Mouse (Mus musculus) ES-CJ7 (cell line): ENCODE data around the gene Bicdl2.

ENCODE experiments used
- DNase-seq: peaks from one replicate; pipeline ENCODE4 v3.0.0; 2011; ENCODE audit warnings: low read depth, low spot score

Gene Bicdl2

DNA sequence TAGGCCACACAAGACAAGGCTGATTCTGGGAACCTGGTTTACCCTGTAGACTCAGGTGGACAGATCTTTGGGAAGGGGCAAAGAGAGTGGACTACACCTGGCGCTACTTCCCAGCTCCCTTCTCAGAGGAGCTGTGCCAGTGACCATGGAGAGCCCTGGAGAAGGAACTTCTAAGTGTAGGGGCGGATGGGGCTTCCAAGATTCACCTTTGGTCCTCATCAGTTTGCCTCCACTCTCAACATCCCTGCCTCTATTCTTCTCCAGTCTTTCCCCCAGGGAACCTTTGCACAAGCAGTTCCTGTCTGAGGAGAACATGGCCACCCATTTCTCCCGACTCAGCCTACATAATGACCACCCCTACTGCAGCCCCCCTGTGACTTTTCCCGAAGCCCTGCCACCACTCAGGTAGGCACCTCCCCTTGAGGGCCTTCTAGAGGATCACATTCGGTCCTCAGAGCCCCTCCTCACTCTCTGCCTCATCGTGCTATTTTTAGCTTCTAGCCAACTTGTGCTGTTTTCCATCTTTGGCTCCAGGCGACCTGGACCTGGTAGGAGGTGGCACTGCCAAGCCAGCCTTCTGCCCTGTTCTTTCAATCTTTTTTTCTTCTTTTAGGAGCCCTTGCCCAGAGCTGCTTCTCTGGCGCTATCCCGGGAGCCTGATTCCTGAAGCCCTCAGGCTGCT lies 14.1 kb downstream of the Bicdl2 start:
- DNase-seq, result no peak

GRCm38 (mm10) chr17:23675127-23675526 lies 14.8 kb downstream of the Bicdl2 start:
- no peak for DNase-seq

GRCm38 (mm10) chr17:23675564-23676281 lies 15.4 kb downstream of the Bicdl2 start:
- peak; percentile 58 for DNase-seq

DNA sequence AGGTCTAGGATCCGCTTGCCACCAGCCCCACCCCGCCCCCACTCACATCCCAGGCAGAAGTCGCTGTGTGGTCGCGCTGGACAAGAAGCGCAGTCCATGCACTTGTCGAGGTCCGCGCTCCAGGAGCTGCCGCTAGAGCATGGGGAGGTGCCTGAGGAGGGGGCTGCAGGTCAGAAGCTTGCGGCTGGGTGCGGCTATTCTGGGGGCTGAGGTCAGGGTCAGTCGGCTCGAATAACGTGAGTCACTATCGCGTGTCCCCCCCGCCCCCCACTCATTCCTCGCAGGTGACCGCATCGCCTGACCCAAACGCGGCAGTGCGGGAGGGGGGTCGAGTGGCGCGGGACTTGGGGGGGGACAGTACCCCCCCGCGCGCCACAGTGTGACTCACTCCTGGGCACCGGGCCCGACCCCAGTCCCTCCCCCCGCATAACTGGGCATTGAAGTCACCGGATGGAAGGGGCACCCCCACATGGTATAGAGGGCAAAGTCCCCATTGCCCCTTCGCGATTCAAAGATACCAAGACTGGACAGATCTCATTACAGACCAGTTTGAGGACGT lies 16.2 kb downstream of the Bicdl2 start:
- DNase-seq, result no peak

- DNase-seq, result peak; percentile 79
Measured at GRCm38 (mm10) chr17:23677236-23677679, 17.0 kb downstream of the Bicdl2 start, which contains the start of gene Tnfrsf12a. Gene Tnfrsf12a, minus strand, starts transcription at chr17:23677468.

DNA sequence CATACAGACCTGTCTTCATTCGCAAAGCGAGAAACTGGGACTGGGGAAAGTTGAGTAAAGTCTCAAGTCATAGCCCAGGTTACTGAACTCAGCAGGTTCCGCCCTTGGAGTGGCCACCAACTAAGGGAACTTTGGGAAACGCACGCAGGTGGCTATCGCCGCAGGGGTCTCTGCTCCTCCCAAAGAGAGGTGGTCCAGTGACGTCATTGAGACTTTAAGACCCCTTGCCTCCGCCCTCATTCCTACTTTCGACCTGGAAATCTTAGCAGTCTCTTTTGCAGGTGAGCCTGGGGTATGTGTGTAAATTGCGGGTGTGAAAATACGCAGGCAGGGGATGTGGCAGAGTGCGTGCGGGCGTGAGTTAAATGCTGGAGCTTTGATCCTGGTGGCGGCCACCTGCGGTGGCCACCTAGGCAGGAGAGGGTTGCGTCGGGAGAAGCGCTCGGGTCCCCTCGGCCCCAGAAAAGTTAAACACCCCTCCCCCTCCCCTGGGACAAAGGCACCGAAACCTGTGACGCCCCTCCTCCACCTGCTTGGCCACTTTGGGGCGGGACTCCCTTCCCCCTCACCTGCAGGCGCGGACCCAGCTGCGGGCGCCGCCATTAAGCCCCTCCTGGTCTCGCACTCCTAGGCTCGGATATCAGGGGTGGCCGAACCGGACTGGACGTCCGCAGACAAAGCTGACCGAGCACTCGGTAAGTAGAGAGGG lies 19.0 kb downstream of the Bicdl2 start, which contains the start of gene Cldn6:
Gene Cldn6 (plus strand): TSS at position 123 of the 709 bp plus-strand sequence.
- DNase-seq, result peak; percentile 60

DNA sequence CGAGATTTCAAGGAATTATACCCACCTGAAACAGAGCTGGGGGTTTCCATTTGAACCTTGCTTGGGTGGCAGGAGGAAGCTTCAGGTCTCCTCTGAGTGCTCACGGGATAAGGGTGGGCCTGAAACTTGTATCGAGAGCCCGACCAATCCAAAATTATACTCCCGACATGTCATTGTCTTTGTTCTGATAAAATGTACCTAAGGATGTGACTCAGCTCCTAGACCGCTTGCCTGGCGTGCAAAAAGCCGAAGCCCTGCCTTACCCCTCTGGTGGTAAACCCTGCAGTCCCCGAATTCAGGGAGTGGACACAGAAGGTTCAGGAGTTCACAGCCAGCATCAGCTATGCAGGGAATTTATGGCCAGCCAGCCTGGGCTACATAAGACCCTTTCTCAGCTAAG lies 20.0 kb downstream of the Bicdl2 start:
- DNase-seq, result no peak

DNA sequence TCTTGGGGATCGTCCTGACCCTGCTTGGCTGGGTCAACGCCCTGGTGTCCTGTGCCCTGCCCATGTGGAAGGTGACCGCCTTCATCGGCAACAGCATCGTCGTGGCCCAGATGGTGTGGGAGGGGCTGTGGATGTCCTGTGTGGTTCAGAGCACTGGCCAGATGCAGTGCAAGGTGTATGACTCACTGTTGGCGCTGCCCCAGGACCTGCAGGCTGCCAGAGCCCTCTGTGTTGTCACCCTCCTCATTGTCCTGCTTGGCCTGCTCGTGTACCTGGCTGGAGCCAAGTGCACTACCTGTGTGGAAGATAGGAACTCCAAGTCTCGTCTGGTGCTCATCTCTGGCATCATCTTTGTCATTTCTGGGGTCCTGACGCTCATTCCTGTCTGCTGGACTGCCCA lies 20.8 kb downstream of the Bicdl2 start:
- DNase-seq, result no peak

- DNase-seq, result no peak
Measured at GRCm38 (mm10) chr17:23682092-23682491, 21.8 kb downstream of the Bicdl2 start.

DNA sequence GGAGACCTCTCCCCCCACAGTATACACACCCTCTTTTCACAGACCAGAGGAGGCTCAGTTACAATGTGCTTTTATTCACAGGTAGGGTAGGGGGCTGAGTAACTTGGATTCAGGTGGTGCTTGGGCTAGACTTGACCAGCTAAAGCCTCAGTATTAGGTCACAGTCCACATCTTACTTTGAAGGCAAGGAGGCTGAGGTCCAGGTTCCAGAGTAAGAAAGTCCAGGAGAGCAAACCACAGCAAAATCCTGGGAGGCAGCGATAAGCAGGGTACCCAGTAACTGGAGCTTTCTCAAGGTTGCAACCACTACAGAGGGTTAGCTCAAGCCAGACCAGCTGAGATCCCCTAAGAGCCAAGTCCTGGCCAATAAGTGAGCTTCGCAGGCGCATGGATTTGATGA lies 22.2 kb downstream of the Bicdl2 start:
- no peak for DNase-seq

DNA sequence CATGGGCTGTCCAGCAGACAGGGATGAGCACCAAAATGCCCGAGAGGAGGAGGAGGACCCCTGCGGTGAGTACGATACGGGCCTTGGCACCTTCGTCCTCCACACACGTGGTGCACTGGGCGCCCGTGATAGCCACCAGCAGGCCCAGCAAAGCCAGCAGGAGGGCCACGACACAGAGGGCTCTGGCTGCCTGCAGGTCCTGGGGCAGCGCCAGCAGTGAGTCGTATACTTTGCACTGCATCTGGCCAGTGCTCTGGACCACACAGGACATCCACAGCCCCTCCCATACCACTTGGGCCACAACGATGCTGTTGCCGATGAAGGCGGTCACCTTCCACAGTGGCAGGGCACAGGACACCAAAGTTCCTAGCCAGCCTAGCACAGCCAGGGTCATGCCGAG lies 22.9 kb downstream of the Bicdl2 start:
- no peak for DNase-seq

DNA sequence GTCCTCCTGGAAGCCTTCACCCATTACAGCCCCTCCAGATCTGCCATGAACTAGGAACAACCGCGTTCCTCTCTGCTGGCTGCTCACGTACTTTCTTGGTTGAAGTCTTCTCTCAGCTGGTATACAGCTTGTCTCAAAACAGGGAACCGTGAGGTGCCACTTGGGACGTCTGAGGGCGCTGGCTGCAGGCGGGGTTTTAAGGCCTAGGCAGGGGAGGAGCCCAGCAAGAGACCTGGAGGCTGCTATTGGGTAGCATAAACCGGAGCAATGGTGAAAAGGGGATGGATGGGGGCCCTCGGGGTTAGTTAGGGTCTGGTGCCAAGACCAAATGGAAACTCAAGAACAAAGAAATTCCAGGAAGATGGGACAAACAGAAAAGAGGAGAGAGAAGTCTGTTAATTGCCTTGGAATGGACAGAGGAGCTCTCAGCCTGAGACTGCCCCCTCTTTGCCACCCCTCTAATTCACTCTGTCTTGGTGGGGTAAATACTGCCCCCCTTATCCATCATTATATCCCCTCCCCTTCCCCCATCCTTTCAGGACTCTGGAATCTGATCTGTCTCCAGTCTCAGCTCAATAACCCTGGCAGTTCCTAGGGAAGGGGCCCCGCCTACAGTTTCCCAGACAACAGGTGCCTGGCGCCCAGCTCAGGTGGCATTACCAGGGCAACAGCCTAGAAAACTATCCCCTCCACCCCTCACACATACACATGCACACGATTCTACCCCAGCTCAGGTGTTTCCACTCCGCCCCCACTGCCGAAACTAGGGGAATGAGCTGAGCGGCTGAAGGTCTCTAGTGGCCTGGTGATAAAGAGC lies 23.8 kb downstream of the Bicdl2 start, which contains the start of gene Cldn9:
Gene Cldn9 (minus strand): TSS at position 171 of the 817 bp plus-strand sequence.
- no peak for DNase-seq

GRCm38 (mm10) chr17:23694491-23694890 lies 34.2 kb downstream of the Bicdl2 start:
- DNase-seq, result no peak

DNA sequence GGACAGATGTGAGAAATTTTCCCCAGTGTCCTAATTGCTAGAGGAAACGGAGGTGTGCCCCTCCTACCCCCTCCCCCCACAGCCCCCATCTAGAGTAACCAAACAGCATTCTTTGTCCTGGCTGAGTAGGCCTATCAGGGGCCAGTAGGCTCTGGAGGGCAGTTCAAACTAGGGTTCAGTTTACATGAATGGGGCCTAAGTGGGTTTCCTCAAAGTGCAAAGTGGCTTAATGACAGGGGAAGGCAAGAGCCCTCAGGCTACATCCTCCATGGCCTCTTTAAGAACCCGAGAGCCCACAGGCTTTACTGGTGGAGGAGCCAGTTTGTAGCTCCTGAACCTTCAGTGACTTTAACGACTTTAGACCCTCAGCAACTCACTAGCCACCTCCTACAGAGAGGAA lies 35.5 kb downstream of the Bicdl2 start:
- DNase-seq, result peak; percentile 50

GRCm38 (mm10) chr17:23699131-23700077 lies 39.1 kb downstream of the Bicdl2 start:
- DNase-seq, result no peak

- peak; percentile 94 for DNase-seq
Measured at GRCm38 (mm10) chr17:23700079-23700478, 39.8 kb downstream of the Bicdl2 start.

DNA sequence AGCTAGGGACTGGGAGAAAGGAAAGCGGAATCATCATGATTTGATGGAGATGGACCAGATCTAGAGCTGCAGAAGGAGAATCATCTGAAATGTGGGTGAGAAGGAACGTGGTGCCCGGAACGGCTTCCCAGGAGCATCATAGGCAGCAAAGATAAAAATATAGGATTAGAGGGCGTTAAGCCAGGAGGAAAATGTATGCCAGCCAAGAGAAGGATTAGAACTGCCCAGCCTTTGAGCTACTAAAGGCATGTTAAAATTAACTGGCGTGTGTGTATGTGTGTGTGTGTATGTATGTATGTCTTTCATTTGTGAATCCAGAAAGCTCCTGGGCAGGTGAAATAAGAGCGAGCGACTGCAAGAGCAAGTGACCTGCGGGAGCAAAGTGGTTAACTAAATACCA lies 43.0 kb downstream of the Bicdl2 start:
- DNase-seq, result no peak

- no peak for DNase-seq
Measured at GRCm38 (mm10) chr17:23704741-23705140, 44.4 kb downstream of the Bicdl2 start.

DNA sequence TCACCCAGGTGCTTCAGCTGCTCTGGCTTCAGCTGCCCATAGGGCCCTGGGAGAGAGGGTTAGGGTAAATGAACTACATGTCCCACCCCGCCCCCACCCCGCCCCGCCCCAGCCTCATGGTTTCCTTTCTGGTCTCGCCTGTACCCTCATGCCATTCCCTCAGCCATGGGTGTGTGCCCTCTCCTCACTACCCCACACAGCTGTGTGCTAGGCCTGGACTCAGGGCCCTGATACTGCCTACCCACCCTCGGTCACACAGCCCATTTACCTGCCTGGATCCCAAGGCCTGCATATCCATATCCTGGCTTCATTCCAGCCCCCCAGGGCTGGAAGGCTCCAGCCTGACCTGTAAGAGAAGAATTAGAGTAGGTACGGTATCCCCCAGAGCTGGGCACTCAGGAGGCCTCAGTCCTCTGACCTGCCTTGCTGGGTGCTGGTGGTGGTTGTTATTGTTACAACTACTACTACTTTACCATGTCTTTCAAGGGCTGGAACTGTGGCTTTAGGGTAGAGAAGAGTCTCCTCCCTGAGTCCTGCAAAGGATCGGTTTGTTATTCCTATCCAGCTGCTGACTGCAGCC lies 45.3 kb downstream of the Bicdl2 start:
- DNase-seq, result no peak

DNA sequence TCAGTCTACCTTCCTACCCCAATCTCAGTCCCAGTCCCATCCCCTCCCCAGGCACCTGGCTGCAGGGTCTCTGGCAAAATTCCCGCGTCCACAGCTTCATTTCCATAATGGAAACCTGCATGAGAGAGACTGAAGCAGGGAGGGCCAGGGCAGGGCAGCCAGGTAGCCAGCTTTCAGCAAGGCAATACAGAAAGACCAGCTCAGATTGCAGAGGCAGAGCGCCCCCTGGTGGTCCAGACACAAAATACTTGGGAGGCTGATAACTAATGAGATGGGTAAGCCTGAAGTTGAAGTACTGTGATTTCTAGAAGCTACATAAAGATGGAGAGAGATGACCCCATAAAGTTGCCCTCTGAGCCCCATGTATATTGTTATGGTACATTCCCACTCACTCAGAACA lies 45.9 kb downstream of the Bicdl2 start:
- peak; percentile 77 for DNase-seq
